Mouse (Mus musculus) neural tube, embryonic 11.5 days (tissue): ENCODE data around the gene Chp1. TPM values are rescaled to one million over a fixed set of nuclear protein-coding genes. Genes with fewer than 3 reads are reported as not detected.
"Not testable (repeated sequence)": the region's sequence is repeated elsewhere in the genome, so short reads cannot be mapped to it uniquely, and the experiment has no call there.

Experiments used
- ATAC-seq: fragments of 200-750 bp; cut with Nextera tagmentation; 2 replicates; pipeline ENCODE4 v1.8.0; 2017; ENCODE audit warnings: moderate number of reproducible peaks, mild to moderate bottlenecking, moderate TSS enrichment, moderate library complexity; ENCODE audit not compliant: insufficient read depth, low FRiP score, low TSS enrichment
- DNase-seq: peaks from one replicate; pipeline ENCODE4 v3.0.0-alpha.2; 2015; ENCODE audit warnings: low spot score
- H3K27ac ChIP-seq: fragments of 300-500 bp; sonication (generic); 2 replicates; pipeline ENCODE4 v1.5.1; 2014; ENCODE audit warnings: low read depth, mild to moderate bottlenecking, low read length
- H3K27me3 ChIP-seq: fragments of 300-500 bp; sonication (generic); 2 replicates; pipeline ENCODE4 v1.6.1; 2014; ENCODE audit warnings: mild to moderate bottlenecking, low read length, mixed read lengths; ENCODE audit not compliant: control insufficient read depth, insufficient read depth
- H3K36me3 ChIP-seq: fragments of 300-500 bp; sonication (generic); 2 replicates; pipeline ENCODE4 v1.6.1; 2014; ENCODE audit warnings: mild to moderate bottlenecking, low read length, moderate library complexity, mixed read lengths; ENCODE audit not compliant: control insufficient read depth, insufficient read depth
- H3K4me1 ChIP-seq: fragments of 300-500 bp; sonication (generic); 2 replicates; pipeline ENCODE4 v1.6.1; 2014; ENCODE audit warnings: low read length, mixed read lengths; ENCODE audit not compliant: control insufficient read depth, insufficient read depth
- H3K4me2 ChIP-seq: fragments of 300-500 bp; sonication (generic); 2 replicates; pipeline ENCODE4 v1.6.1; 2014; ENCODE audit warnings: low read depth, mild to moderate bottlenecking, moderate library complexity
- H3K4me3 ChIP-seq: fragments of 300-500 bp; sonication (generic); 2 replicates; pipeline ENCODE4 v1.5.1; 2014; ENCODE audit warnings: low read depth, low read length
- H3K9ac ChIP-seq: fragments of 300-500 bp; sonication (generic); 2 replicates; pipeline ENCODE4 v1.6.1; 2014; ENCODE audit warnings: mild to moderate bottlenecking, low read length
- H3K9me3 ChIP-seq: fragments of 300-500 bp; sonication (generic); 2 replicates; pipeline ENCODE4 v1.6.1; 2016; ENCODE audit warnings: low read length; ENCODE audit not compliant: control insufficient read depth
- WGBS: fragments of 180-500 bp; shearing (Covaris S2); extraction: QIAGEN DNeasy Blood & Tissue Kit; methylation state at CpG from one replicate; pipeline ENCODE4 v1.1.7; 2014; 5-methylcytosine and 5-hydroxymethylcytosine counted together
- polyA plus RNA-seq: library from polyadenylated mRNA; unstranded; fragments of >200 nt; fragmentation: Nextera tagmentation; extraction: Ambion mirVana; gene quantifications from 2 replicates; pipeline ENCODE4 v1.2.1, GENCODE M21; 2014

The Chp1 gene
- polyA plus RNA-seq = 69.4 and 72.8 TPM in 2 replicates

DNA sequence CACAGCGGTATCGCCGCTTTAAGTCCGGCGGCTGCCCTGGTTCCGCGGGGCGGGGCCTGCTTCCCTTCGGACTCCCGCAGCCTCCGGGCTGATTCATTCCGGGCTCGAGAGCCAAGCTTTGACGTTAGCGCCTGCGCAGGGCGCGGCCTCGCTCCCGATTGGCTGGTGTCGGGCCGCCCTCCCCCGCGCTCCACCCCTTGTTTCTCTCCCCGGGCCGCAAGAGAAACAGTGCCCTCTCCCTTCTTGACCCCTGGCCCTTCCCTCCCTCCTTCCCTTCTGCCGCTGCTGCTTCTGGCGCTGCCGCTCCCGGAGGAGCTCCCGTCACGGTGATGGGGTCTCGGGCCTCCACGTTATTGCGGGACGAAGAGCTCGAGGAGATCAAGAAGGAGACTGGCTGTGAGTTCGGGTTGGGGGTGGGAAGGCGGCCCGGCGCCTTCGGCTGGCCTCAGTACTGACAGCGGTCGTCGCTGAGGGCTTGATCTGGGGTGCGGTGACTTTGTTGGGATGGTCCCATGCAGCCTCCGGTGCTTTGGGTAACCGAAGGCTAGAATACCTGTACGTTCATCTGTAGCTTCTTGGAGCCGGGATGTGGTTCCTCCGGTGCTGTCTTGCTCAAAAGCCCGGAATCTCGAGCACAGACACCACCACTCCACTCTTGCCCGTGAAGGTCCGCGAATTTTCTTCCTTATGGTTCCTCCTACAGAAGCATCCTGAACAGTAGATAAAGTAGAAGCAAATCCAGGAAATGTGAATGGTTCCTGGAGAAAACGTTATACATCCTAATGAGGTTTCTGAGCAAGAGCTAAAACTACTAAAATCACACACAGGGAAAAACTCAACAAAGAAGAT is at the start of gene Chp1, which contains the start of gene Exd1:
Gene Chp1 (plus strand): TSS at position 176 of the 849 bp plus-strand sequence.
Gene Exd1 (minus strand): TSS at position 106 of the 849 bp plus-strand sequence.
- DNase-seq = peak; percentile 99
- H3K9ac ChIP-seq = peak within 1 kb of the TSS; percentile 83
- peak within 1 kb of the TSS; percentile 73 for H3K4me3 ChIP-seq
- H3K27me3 ChIP-seq = no peaks in the 10 kb centered on the region
- no peaks in the 10 kb centered on the region for H3K36me3 ChIP-seq
- H3K4me2 ChIP-seq = peak within 1 kb of the TSS; percentile 61
- no peaks in the 10 kb centered on the region for H3K9me3 ChIP-seq
- ATAC-seq = peak; percentile 98
- under 1% methylated on average over 57 of the region's 57 CpGs for WGBS
- peaks cover 6% of the 10 kb centered on the region; the same call in 1 of the 2 replicates for H3K4me1 ChIP-seq
- peak within 1 kb of the TSS; percentile 72 for H3K27ac ChIP-seq

DNA sequence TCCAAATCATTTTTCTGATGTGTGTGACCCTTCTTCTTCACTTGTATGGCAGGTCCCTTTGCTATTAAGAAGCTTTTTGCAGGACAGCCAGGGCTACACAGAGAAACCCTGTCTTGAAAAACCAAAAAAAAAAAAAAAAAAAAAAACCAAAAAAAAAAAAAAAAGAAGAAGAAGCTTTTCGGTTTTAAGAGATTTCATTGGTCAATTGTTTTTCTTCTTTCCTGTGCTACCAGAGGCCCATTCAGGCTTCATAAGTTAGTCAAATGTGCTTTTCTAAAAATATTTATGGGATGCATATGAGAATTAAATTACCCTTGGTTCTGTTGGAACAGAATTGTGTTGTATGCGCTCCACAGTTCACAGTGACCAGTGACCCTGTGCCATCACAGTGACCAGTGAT is 48.6 kb upstream of the Chp1 start:
- H3K27me3 ChIP-seq = no peaks in the 10 kb centered on the region
- no peak overlapping the region for H3K4me2 ChIP-seq
- DNase-seq (no peak), ATAC-seq (no peak)
- no peak overlapping the region for H3K4me3 ChIP-seq
- H3K9ac ChIP-seq = no peak overlapping the region
- no peaks in the 10 kb centered on the region for H3K4me1 ChIP-seq
- WGBS = 94% methylated on average over 2 of the region's 2 CpGs
- H3K27ac ChIP-seq = no peak overlapping the region
- H3K36me3 ChIP-seq = no peaks in the 10 kb centered on the region
- no peaks in the 10 kb centered on the region for H3K9me3 ChIP-seq

DNA sequence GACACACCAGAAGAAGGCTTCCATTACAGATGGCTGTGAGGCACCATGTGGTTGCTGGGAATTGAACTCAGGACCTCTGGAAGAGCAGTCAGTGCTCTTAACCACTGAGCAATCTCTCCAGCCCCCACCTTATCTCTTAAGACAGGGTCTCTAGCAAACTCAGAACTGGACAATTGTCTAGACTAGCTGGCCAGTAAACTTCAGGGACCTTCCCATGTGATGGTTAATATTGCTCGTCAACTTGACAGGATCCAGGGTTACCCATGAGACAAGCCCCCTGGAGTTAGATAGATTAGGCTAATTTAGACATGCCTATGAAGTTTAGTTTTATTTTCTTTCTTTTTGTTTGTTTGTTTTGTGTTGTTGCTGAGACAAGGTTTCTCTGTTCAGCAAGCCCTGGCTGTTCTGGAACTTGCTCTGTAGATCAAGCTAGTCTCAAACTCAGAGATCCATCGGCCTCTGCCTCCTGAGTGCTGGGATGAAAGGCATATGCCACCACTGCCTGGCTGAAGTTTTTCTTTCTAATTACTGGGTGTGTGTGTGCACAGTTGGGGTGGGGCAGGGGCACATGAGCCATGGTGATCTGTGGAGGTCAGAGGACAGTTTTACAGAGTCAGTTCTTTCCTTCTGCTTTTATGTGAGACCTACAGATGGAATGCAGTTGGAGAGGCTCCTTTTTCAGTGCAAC is 46.4 kb upstream of the Chp1 start:
- H3K27me3 ChIP-seq = no peaks in the 10 kb centered on the region

DNA sequence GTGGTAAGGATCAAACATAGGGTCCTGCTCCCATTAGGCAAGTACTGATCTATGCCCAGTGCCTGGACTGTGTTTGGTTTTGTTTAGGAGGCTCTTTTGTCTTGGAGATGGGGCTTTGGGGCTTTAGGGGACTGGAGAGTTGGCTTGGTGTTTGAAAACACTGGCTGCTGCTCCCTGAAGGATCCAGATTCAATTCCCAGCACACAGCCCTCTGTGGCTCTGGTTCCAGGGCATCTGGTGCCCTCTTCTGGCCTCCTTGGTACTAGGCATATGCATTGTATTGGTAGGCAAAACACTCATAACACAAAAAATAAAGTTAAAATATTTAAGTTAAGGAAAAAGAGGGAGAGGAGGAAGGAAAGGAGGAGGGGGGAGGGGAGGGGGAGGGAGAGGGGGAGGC is 40.4 kb upstream of the Chp1 start:
- Histone ChIP-seq H3K9me3 (no peaks in the 10 kb centered on the region), H3K36me3 (no peaks in the 10 kb centered on the region), H3K4me3 (no peak overlapping the region), H3K27me3 (no peaks in the 10 kb centered on the region), H3K27ac (no peak overlapping the region), H3K4me1 (no peaks in the 10 kb centered on the region), H3K9ac (no peak overlapping the region), H3K4me2 (no peak overlapping the region)
- ATAC-seq = no peak
- DNase-seq = no peak

More for the DNA sequence above, 46.4 kb upstream of the Chp1 start:
- no peak for ATAC-seq
- H3K4me2 ChIP-seq = no peak overlapping the region
- no peaks in the 10 kb centered on the region for H3K36me3 ChIP-seq
- no peaks in the 10 kb centered on the region for H3K4me1 ChIP-seq
- no peak overlapping the region for H3K9ac ChIP-seq
- DNase-seq = no peak
- no peak overlapping the region for H3K27ac ChIP-seq
- no peaks in the 10 kb centered on the region for H3K9me3 ChIP-seq
- 86% methylated on average over 2 of the region's 2 CpGs for WGBS
- no peak overlapping the region for H3K4me3 ChIP-seq

DNA sequence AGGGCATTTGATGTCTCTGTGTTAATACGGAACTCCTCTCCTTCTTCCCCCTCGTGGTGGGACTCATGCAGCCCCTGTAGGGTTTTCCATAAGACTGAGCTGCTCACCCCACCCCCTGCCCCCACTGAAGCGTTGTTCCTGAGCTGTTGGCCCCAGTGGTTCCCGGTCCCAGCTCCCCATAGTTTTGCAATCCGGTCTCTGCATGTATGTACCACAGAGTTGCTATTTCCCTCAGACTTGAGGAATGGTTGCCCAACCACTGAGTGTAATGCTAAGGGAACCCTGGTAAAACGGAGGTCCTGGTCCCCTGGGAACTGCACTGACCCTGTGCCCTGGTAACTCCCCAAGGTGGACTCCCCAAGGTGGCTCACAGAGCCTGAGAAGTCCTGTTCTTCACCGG is 39.0 kb upstream of the Chp1 start:
- ATAC-seq, H3K27me3 ChIP-seq, H3K9ac ChIP-seq, H3K27ac ChIP-seq, H3K4me1 ChIP-seq, H3K9me3 ChIP-seq, H3K4me2 ChIP-seq, DNase-seq, H3K36me3 ChIP-seq, H3K4me3 ChIP-seq: not testable (repeated sequence)
- 68% methylated on average over 7 of the region's 7 CpGs for WGBS

DNA sequence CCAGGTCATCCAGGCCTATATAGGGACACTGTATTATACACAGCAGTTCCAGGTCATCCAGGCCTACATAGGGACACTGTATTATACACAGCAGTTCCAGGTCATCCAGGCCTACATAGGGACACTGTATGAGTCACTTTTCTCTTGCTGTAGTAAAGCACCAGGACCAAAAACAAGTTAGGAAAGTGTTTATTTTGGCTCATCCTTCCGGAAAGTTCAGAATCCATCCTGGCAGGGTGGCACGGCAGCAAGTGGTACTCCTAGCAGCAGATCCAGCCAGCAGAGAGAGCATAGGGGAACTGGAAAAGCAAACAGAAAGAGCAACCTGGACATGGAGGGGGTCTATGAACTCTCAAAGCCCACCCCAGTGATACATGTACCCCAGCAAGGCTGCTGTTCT is 36.6 kb upstream of the Chp1 start:
- Histone ChIP-seq H3K27me3 (no peaks in the 10 kb centered on the region), H3K4me2 (no peak overlapping the region), H3K4me1 (no peaks in the 10 kb centered on the region), H3K9me3 (no peaks in the 10 kb centered on the region), H3K27ac (no peak overlapping the region), H3K36me3 (no peaks in the 10 kb centered on the region), H3K9ac (no peak overlapping the region), H3K4me3 (no peak overlapping the region)
- no peak for ATAC-seq
- WGBS = 82% methylated on average over 2 of the region's 2 CpGs
- no peak for DNase-seq

DNA sequence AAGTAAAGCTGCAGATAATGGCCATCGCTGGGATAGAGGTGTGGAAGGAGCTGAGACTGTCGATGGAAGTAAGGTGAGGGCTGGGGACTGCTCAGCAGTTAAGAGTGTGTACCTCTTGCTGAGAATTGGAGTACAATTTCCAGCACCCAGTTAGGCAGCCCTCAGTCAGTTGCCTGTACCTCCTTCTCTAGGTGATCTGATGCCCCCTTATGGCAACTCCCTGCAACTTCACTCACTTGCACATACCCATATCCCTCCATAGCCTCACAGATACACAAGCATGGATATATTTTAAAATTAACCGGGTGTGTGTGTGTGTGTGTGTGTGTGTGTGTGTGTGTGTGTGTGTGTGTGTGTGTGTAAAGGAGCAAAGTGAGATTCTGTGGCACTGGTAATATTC is 35.2 kb upstream of the Chp1 start:
- H3K4me3 ChIP-seq = no peak overlapping the region
- ATAC-seq (no peak), DNase-seq (no peak)
- H3K36me3 ChIP-seq = no peaks in the 10 kb centered on the region
- no peaks in the 10 kb centered on the region for H3K9me3 ChIP-seq
- H3K4me2 ChIP-seq = no peak overlapping the region
- no peak overlapping the region for H3K27ac ChIP-seq
- no peak overlapping the region for H3K9ac ChIP-seq
- WGBS = 80% methylated on average over 3 of the region's 3 CpGs
- H3K4me1 ChIP-seq = no peaks in the 10 kb centered on the region
- H3K27me3 ChIP-seq = no peaks in the 10 kb centered on the region

DNA sequence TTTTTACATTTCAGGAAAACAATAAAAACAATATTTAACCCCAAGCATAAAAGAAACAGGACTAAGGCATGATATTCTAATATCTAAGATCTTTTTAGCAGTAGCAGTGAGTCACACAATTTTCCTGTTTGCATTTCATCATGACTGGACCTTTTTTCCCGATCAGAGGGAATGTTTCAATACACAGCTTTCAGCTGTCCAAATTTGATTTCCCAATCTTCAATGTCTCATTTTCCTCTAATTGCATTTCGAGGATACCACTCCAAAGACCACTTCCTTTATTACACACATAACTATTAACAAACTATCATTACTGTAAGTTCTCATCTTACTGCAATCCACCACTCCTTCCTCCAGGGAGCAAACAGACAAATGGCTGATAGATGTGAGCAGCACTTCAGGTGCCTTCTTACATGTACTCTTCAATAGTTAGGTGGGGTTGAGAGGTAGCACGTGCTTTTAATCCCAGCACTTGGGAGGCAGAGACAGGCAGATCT is 33.4 kb upstream of the Chp1 start:
- Histone ChIP-seq H3K36me3 (no peaks in the 10 kb centered on the region), H3K27ac (no peak overlapping the region), H3K9ac (no peak overlapping the region), H3K4me2 (no peak overlapping the region), H3K4me1 (no peaks in the 10 kb centered on the region), H3K4me3 (no peak overlapping the region), H3K9me3 (no peaks in the 10 kb centered on the region), H3K27me3 (no peaks in the 10 kb centered on the region)
- DNase-seq (no peak), ATAC-seq (no peak)
- WGBS = 83% methylated on average over 3 of the region's 3 CpGs
